Mouse (Mus musculus): Measurements from ENCODE around the gene Xrcc4. TPM values are rescaled to one million over a fixed set of nuclear protein-coding genes. Genes with fewer than 3 reads are reported as not detected.

Gene Xrcc4
- total RNA-seq, 2 experiments from 2014 or later = 10.9 to 13.2 TPM

DNA sequence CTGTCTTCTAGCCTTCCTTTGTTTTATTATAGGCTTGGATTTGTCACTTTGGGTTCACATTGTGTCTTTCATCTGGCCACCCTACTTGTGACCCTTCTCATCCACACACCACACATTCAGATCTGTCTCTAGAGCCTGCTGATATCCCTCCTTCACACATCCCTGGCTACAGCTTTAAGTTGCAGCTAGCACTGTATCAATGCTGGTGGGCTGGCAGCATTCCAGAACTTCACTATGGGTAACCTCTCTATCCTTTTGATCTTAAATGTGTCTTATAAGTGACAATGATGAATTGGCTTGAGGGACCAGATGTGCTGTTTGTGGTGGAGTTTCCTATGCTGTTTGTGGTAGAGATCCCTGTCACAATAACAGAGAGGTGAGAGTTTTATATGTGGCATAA, 120.7 kb downstream of the Xrcc4 start:
- no peak for DNase-seq (ENCODE audit: low spot score in 2 of 2)

DNA sequence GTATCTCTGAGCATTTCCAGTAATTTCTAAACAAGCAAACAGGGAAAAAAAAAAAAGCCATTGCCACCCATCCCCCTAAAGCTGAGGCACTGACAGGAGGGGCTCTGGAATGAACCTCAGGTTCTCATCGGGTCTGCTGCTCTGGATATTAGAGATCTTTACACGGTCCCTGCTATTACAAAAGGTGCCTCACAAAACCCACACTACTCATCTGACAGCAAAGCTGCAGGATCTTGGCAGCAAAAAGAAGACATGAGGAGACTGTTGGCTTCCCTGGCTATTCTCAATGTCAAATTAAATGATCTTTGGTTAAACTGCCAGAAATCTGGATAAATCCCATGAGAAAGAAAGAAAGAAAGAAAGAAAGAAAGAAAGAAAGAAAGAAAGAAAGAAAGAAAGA, 145.1 kb downstream of the Xrcc4 start:
- no peak for DNase-seq (ENCODE audit: low spot score in 2 of 2)

DNA sequence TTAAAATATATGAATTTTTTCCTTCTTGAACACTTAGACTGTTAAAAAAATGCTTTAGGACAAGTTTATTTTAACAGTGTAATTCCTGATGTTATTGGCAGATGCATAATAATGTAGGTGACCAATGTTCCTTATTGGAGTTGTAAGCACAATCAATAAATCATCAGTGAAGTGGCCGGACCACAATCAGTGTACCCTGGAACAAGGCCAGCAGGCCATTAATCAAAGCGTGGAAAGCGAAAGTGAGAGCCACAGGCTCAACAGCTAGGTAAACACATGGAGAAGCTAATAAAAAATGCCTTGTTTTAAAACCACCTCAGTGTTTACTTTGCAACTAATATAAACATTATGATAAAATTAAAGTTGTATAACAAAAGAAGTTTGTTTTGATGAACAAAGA, 159.9 kb downstream of the Xrcc4 start:
- DNase-seq (ENCODE audit: low spot score in 2 of 2) = peak; percentile 47 to 49

DNA sequence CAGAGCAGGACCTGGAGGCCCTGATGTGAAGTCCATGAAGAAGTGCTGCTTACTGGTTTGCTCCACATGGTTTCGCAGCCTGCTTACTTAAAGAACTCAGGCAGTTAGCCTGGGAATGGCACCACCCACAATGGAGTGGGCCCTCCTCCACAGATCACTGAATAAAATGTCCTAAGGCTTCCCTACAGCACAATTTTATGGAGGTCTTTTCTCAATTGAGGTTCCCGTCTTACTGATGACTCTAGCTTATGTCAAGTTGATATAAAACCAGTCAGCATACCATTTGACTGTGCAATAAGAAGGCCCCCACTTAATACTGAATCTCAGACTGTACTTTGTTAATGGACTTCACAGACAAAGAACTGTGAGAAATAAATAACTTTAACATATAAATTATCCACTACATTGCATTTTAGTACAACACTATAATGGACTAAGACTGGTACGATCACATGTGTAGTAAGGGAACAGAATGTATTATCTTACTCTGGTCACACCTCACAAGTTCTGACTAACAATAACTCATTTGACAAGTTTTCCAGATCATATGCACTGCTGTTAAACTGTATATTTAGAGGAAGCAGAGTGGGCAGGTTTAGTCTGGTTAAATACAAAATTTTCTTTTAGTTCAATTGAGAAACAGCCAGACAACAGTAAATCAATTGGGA, 170.5 kb downstream of the Xrcc4 start:
- DNase-seq (ENCODE audit: low spot score in 2 of 2) = no peak

DNA sequence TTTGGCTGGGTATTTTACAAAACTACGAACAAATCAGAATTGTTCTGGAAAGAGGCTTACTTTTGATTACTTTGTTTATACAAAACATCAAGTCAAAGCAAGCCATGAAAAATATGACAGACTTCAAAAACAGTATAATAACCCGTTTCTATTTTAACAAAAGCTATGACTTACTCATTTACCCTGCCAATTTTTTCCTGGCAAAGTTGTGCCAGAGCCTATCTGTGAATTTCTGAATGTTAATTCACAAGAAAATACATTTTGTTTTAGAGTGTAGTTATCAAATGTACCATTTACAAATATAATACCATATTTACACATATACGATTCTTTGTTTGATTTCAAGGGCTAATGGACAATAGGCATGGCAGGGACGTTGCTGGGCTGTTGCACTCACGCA, 175.1 kb downstream of the Xrcc4 start:
- no peak for DNase-seq (ENCODE audit: low spot score in 2 of 2)

DNA sequence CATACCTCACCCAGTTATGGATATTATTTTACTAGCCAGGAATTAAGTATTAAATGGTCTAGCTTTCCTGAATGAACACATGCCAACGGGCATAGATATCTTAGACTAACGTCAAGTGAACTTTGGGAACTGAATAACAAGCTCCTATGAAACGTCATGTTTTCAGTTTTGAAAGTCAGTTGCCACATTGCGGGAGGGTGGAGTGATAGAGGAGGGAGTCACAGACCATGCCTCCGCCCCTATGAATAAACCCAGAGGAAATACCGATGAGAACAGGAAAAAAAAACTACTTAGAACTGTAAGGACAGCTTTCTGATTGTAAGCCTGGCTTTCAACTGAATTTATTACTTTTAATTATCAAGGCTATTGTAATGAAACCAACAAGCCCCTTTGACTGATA, 175.5 kb downstream of the Xrcc4 start:
- no peak for DNase-seq (ENCODE audit: low spot score in 2 of 2)

DNA sequence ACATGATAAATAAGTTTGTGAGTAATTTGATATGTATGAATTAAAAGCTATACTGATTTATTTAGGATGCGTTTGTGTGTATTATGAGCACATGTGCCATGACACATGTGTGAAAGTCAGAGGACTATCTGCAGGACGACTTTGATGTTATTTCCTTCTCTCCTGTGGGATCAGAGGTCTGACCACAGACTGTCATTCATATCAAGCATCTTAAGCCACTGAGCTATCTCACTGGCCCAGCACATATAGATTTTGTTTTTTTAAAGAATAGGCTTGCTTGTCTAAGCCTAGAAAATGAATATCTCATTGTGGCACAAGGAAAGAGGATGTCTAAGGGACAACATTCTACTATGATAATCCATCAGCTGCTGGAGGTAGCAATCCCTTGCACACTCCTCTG, 183.3 kb downstream of the Xrcc4 start:
- DNase-seq (ENCODE audit: low spot score in 2 of 2) = no peak

DNA sequence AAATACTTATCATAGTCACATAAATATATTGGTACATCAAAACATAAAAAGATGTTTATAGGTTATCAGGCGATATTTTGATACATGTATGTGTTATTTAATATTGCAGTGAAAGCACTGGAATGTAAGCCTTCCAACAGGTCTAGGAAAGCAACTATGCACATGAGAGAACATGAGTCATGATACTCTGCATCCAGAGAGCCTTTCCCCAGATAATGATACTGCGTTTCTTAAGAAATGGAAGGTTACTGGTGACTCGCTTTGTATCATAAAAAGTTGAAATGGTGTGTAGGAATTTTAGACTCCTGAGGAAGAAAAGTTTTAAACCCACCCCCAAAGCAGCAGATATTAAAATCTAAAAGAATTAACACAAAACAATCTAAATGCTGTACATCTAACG, 190.3 kb downstream of the Xrcc4 start:
- DNase-seq (ENCODE audit: low spot score in 2 of 2) = no peak

DNA sequence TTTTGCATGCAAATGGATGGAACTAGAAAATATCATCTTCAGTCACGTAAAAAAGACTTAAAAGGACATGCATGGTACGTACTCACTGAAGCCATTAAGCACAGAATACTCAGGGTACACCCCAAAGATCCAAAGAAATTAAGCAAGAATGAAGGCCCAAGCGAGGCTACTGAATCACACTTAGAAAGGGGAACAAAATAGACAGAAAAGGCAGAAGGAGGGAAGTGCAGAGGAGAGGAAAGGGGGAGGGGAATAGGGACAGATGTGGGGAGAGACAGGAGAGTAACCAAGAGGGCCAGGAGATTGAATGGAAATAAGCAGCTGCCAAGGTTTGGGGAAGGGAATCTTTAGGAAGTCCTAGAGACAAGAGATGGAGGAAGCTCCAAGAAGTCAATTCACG, 197.3 kb downstream of the Xrcc4 start:
- no peak for DNase-seq (ENCODE audit: low spot score in 2 of 2)

DNA sequence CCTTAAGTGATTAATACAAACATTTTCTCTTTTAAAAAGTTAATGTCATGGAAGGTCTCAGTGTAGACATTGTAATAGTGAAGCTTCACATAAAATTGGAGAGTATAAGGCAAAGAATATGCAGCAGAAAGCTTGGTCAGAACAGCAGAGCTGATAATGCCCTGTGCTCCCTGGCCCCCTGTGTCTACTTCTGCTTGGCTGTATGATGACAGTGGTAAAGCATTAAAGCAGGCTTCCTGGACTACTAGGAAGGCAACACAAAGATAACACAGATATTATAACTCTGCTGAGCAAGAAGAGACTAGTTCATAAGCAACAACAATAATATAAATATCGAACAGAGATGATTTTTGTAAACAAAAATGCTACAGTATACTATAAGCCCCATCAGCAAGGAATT, 199.2 kb downstream of the Xrcc4 start:
- DNase-seq (ENCODE audit: low spot score in 2 of 2) = no peak

DNA sequence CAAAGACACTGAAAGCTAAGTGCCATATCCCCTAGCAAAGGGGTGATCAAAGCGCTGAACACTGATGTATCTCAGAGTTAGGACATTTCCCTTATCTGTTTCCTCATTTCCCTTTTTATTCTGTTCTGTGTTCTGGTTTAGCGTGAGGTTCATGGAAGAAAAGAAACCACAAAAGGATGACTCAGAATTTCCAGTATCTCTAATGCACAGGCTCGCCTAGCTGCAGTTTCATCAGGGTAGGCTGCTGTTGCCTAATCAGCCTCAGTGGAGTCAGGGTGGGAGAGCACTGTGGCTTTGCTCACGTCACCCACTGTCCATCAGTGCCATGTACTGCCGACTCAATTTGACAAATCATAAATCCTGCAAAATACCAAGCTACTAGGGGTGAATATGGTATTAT, 200.3 kb downstream of the Xrcc4 start:
- DNase-seq (ENCODE audit: low spot score in 2 of 2) = peak; percentile 20 to 23

DNA sequence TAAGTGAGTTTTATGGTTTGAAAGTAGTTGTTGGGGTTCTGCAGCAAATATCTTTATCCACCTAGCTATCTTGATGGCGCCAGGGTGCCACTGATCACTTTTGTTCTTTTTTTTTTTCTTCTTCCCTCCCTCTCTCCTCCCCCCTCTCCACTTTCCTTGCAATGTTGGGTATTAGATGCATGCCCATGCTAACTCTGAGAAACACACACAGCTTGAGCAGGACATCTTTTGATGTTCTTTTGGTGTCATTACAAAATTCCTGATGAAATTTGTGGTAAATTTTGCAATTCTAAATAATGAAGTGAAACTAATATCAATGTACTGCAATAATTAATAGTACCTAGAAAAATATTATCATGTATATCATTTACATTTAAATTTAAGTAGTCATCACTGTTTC, 205.9 kb downstream of the Xrcc4 start:
- DNase-seq (ENCODE audit: low spot score in 2 of 2) = no peak

DNA sequence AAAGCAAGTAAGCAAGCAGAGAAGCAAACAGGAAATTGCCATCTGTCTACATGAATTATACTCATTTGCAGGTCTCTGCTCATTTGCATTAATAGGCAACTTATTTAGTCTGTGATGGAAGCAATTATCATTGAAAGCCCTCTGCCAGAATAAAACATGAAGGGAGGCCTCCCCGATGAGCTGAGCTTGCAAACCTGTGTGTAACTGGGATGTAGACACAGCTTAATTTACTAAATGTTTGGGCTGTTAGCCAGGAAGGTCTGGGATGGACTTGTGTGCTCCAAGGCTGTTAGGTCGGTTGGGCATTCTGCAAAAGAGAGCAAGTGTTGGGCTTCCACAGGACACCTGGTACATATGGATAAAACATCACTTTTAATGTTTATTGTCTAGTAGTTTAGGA, 208.1 kb downstream of the Xrcc4 start:
- no peak for DNase-seq (ENCODE audit: low spot score in 2 of 2)

DNA sequence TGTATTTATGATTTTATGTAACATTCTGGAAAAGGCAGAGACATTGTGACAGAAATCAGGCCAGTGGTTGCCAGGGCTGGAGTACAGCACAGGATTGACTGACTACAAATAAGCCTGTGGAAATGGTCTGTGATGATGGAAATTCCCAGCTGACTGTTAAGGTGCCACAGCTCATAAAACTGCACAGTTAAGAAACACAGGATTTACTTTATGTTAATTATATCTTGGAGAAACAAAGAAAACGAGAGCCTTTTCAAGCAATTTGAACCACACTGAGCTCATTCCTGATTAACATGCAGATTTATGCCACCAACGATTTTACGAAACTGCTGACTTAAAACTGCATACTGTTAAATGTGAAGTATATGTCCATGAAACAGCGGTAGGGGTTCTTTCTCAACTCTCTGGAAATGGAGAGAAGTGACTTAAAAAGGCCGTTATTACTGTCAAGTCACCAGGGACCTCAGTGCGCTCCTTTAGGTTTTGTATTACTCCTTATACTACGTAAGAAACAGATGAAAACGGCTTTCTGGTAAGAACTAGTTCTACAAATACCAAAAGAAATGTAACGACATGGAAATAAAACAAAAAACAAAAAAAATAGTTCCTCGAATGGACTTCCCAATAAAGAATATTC, 210.5 kb downstream of the Xrcc4 start:
- no peak for DNase-seq (ENCODE audit: low spot score in 2 of 2)

DNA sequence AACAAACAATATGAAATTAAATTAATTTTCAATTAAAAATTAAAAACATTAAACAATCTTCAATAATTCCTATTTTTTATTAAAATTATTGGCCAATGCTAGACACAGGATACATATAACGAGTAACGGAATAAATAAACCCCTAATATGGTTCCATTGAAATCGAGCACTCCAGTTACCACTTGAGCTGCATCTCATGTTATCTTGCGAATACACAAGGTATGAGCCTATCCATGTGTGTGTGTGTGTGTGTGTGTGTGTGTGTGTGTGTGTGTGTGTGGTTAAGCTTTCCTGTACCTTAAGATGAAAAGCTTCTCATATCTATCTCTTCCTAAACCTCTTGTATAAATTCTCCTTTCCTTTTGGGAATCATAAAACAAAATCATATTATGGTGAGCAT, 213.9 kb downstream of the Xrcc4 start:
- DNase-seq (ENCODE audit: low spot score in 2 of 2) = no peak

DNA sequence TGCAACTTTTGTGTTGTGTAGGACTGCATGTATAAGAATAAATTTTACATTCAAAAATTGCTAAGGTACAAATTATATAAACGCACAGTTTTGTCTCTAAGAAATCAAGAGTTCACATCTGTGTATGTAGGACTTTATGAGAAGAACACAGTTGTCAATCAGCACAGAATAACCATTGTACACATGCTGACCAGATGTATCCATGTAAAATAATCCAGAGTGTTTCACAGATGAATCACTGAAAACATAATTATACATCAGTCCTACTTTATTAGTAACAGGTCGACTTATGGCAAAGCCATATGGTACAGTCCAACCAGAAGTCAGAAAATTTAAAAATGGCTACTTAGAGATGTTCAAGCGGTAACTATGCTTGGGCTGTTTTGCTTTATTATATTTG, 216.7 kb downstream of the Xrcc4 start:
- DNase-seq (ENCODE audit: low spot score in 2 of 2) = no peak

DNA sequence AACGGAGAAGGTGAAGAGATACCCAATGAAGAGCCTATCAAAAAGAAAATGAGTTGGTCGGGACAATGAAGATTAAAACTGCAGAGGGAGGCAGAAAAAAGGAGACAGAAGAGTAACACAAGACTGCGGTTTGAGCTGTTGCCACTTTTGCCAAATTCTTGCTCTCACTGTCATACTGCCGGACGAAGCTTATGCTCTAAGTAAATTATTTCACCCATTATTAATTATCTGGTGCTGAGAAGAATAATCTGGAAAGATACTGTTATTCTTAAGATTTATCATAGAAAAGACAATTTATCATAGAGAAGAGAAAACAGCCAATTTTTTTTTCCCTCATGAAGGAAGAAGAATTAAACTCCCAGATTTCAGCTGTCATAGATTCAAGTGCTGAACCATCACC, 235.3 kb downstream of the Xrcc4 start:
- no peak for DNase-seq (ENCODE audit: low spot score in 2 of 2)

DNA sequence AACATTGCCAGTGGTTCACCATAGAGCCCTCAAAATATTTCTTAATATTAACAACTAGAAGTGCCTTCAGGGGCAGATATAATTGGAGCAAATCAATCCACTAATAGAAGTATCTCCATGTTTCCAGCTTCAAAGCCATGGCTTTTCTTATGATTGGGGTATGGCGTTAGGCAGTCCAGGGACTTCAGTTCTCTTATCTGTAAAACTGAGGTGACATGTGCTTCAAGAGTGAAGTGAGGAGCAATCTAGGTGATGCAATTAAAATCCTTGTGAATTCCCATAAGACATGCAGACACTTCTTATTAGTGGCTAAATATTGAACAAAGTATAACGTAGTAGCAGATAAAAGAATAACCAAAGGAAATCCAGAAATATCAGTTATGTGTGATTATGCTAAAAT, 238.7 kb downstream of the Xrcc4 start:
- DNase-seq (ENCODE audit: low spot score in 2 of 2) = no peak

DNA sequence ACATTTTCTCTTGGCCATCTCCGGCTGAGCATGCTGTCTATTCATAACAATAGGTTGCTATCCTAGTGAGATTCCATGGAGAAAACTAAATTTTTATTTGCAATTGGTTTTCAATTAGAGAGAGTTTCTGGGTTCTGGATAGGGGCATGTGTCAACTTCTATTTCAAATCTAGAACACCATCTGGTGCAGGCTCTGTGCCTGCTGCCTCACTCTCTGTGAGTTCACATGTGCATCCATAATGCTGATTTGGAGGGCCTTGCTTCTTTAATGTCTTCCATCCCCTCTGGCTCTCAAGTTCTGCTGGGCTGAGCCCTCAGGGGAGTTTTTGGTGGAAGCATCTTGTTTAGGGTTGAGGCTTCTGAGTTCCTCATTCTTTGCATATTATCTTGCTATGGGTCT, 239.5 kb downstream of the Xrcc4 start:
- no peak for DNase-seq (ENCODE audit: low spot score in 2 of 2)

DNA sequence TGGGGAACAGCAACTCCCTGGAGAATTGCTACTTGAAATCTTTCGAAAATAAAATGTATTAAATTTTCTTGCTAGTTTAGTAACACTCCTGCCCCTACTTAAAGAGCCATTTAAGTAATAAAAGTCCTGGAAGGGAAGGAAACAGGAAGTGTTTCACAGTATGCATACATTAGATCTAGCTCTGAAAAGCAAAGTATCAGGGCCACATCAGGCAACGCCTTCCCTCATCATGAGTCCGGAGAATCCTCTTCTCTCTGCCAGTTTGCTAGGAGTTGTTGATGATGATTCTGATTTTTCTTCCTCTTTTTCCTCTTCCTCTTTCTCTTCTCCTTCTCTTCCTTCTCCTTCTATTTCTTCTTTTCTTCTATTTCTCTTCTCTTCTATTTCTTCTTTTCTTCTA, 250.8 kb downstream of the Xrcc4 start:
- DNase-seq (ENCODE audit: low spot score in 2 of 2) = no peak

DNA sequence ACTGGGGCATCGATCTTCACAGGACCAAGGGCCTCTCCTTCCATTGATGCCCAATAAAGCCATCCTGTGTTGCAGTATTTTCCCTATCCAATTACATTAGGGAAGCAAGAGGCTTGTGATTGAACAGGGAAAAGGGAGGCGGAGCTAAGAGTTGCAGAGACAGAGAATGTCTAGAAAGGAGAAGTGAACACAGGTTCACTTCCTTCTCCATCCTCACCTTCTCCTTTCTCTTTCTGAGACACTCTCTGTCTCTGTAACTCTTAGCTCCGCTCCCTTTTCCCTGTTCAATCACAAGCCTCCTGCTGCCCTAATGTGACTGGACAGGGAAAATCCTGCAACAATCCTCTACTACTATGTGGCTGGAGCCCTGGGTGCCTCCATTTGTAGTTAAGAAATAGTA, 254.9 kb downstream of the Xrcc4 start:
- DNase-seq (ENCODE audit: low spot score in 2 of 2) = no peak

DNA sequence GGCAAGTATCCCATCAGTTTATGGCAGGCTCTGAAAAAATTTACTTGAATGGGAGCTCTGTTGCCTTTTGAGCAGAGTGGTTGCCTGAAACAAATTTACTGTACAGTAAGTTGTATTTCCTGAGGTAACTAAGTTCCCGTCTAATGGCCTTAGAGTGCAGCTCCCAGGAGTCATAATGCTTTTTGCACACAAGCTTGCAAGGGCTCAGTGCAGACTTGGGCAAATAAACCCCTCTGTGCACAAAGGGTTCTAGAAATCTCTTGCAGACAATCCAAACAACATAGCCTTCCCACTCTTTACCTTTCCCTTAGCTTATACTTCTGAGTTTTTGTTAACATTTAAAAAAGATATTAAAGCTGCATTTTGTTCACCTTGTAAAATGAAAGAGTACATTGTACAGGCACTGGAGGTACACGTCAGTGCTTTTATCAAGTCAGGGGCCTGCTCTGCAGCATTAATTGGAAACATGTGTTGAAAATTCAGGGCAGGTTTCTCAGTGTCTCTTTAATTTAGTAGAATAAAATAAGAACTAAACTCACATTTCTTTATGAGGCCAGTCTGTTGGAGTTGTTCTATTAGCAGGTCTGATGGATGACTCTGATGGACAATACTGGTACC, 256.2 kb downstream of the Xrcc4 start:
- DNase-seq (ENCODE audit: low spot score in 2 of 2) = no peak

DNA sequence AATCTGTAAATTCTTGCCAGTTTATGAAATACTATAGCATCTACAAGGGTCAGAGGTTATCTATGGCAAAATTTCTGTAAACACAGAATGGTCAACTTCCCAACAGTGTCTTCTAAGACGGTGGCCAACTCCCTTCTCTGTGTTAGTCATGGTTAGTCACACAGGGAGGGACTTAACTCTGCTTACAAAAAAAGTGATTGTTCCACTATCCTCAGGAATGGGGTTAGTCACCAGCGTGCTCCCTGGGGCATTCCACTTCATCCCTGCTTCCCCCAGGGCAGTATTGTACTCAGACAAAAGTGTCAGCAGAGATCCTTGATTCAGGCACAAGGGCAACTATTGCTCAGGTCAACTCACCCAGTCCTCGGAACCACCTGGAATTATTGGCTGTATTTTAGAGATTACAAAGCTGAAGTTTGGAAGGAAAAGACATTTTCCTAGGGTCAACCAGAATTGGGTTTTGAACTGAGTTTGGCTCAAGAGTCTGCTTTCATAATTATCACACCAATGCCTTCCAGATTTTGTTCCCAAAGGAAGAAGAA, 260.9 kb downstream of the Xrcc4 start:
- DNase-seq (ENCODE audit: low spot score in 2 of 2) = no peak
